Mouse (Mus musculus): Measurements from ENCODE around the gene Tppp.

GRCm38 (mm10) chr13:74015908-74016307 is 6.7 kb downstream of the Tppp start:
- TF ChIP-seq CTCF (IDR thresholded peaks at IDR 0.05; ENCODE audit: insufficient read depth, low read depth, low read length), result no peak
- TF ChIP-seq POLR2A (IDR thresholded peaks at IDR 0.05; ENCODE audit: insufficient read depth, low read depth, low read length), result no peak
